Mouse (Mus musculus): Measurements from ENCODE around the gene Pi4ka. TPM values are rescaled to one million over a fixed set of nuclear protein-coding genes. Genes with fewer than 3 reads are reported as not detected.

Gene Pi4ka
- total RNA-seq, 2 experiments from 2014 or later = 27.9 to 31.4 TPM

- no peak for DNase-seq (ENCODE audit: low spot score in 2 of 2)
Observed at GRCm38 (mm10) chr16:17339701-17340100, 66.4 kb downstream of the Pi4ka start.

- DNase-seq (ENCODE audit: low spot score in 2 of 2) = no peak
Observed at GRCm38 (mm10) chr16:17336089-17336488, 70.0 kb downstream of the Pi4ka start.

GRCm38 (mm10) chr16:17334574-17334973 lies 71.5 kb downstream of the Pi4ka start:
- no peak for DNase-seq (ENCODE audit: low spot score in 2 of 2)

- no peak for DNase-seq (ENCODE audit: low spot score in 2 of 2)
Observed at GRCm38 (mm10) chr16:17331855-17332254, 74.3 kb downstream of the Pi4ka start.

- DNase-seq (ENCODE audit: low spot score in 2 of 2) = no peak
Observed at GRCm38 (mm10) chr16:17331116-17331515, 75.0 kb downstream of the Pi4ka start, which contains the start of gene Serpind1. TSS of gene Serpind1 (plus strand) at chr16:17331371.

GRCm38 (mm10) chr16:17329848-17330570 lies 76.1 kb downstream of the Pi4ka start:
- DNase-seq (ENCODE audit: low spot score in 2 of 2) = no peak

GRCm38 (mm10) chr16:17326064-17326463 lies 80.0 kb downstream of the Pi4ka start:
- DNase-seq (ENCODE audit: low spot score in 2 of 2) = no peak

- no peak for DNase-seq (ENCODE audit: low spot score in 2 of 2)
Observed at GRCm38 (mm10) chr16:17324745-17325144, 81.4 kb downstream of the Pi4ka start.

GRCm38 (mm10) chr16:17321481-17321880 lies 84.6 kb downstream of the Pi4ka start:
- no peak for DNase-seq (ENCODE audit: low spot score in 2 of 2)

- no peak for DNase-seq (ENCODE audit: low spot score in 2 of 2)
Observed at GRCm38 (mm10) chr16:17316554-17316953, 89.6 kb downstream of the Pi4ka start.

GRCm38 (mm10) chr16:17312531-17312930 lies 93.6 kb downstream of the Pi4ka start:
- DNase-seq (ENCODE audit: low spot score in 2 of 2) = no peak

- DNase-seq (ENCODE audit: low spot score in 2 of 2) = no peak
Observed at GRCm38 (mm10) chr16:17309036-17309435, 97.1 kb downstream of the Pi4ka start.

- DNase-seq (ENCODE audit: low spot score in 2 of 2) = no peak
Observed at GRCm38 (mm10) chr16:17307461-17307860, 98.7 kb downstream of the Pi4ka start.

GRCm38 (mm10) chr16:17303521-17304245 lies 102.4 kb downstream of the Pi4ka start:
- DNase-seq (ENCODE audit: low spot score in 2 of 2) = no peak

- DNase-seq (ENCODE audit: low spot score in 2 of 2) = no peak
Observed at GRCm38 (mm10) chr16:17300818-17301217, 105.3 kb downstream of the Pi4ka start.

GRCm38 (mm10) chr16:17292751-17293150 lies 113.4 kb downstream of the Pi4ka start:
- DNase-seq (ENCODE audit: low spot score in 2 of 2) = peak; percentile 65 to 69

- DNase-seq (ENCODE audit: low spot score in 2 of 2) = no peak
Observed at GRCm38 (mm10) chr16:17291016-17291415, 115.1 kb downstream of the Pi4ka start.

GRCm38 (mm10) chr16:17287103-17287502 lies 119.0 kb downstream of the Pi4ka start:
- no peak for DNase-seq (ENCODE audit: low spot score in 2 of 2)

- no peak for DNase-seq (ENCODE audit: low spot score in 2 of 2)
Observed at GRCm38 (mm10) chr16:17283151-17283550, 123.0 kb downstream of the Pi4ka start.

GRCm38 (mm10) chr16:17280471-17280870 lies 125.6 kb downstream of the Pi4ka start:
- DNase-seq (ENCODE audit: low spot score in 2 of 2) = no peak

- DNase-seq (ENCODE audit: low spot score in 2 of 2) = no peak
Observed at GRCm38 (mm10) chr16:17277342-17278211, 128.5 kb downstream of the Pi4ka start.

Measured in gastrocnemius, postnatal 4 days (tissue).